Mouse (Mus musculus) frontal cortex, postnatal 14 days (tissue): ENCODE measurements around the gene Gm12117.

Experiments used
- DNase-seq, 2 experiments: peaks; one replicate each; pipeline ENCODE4 v3.0.0; 2022; ENCODE audit warnings: low spot score in 2 of 2

Gm12117 gene

DNA sequence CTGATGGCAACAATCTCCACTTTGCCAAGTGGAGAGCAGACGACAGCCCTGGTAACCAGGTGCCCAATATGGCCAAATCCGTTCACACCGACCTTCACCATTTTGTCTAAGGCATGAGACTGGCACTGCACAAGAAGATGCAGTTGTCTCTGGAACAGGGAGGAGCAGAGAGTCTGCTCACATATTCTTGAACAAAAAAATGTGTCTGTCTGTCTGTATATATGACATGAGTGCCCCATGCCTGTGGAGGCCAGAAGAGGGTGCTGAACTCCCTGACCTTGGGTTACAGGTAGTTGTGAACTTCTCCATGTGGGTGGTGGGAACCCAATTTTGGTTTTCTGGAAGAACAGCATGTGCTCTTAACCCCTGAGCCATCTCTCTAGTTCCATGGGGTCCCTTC lies at the start of gene Gm12117:
Gene Gm12117, minus strand, starts transcription at position 101 of the 400 bp plus-strand sequence.
- no peak for DNase-seq

DNA sequence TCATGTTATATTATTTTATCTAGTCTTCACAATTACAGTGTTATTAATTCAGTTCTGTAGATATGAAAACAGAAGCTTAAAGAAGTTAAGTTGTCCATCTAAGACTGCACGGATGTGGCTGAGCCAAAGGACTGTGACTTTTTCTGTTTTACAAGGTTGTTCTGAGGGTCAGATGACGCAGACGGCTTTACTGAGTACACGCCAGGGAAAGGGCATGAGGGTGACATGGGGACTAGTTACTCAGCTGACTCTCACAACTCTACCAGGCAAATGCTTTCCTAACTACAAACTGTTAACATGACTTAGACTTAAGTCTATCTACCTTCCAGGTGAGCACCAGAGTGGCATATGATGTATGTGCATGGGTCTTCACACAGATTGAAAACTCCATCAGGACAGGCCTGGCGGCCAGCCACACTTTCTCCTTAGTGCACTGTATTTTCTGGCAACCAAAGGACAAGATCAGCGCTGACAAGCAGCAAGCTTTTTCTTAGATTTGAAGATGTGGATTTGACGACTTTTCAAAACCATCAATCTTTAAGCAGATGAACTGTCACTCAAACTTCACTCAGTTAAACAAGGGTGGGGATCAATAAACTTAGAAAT lies 42.6 kb upstream of the Gm12117 start:
- no peak for DNase-seq

- no peak for DNase-seq
Measured at GRCm38 (mm10) chr11:33309566-33309965, 33.0 kb upstream of the Gm12117 start.

DNA sequence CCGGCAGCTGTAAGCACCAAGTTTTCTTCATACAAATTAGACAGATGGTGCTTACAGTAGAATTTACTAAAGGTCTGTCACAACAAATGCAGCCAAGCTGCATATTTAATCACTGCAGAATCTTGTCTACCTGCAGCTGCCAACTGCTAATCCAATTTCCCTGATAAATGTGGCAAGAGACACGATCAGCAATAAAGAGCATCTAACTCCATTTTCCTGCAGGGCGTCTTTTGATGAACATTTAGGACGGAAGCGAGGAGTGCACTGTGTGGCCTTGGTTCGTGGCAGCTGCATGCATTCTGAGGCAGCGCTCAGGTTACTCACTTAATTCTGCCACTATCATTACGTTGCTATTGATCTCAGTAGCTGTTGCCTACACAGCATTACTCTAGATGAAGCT lies 24.3 kb upstream of the Gm12117 start:
- DNase-seq, result no peak

- no peak for DNase-seq
Measured at GRCm38 (mm10) chr11:33299371-33299770, 22.8 kb upstream of the Gm12117 start.

GRCm38 (mm10) chr11:33297121-33297520 lies 20.6 kb upstream of the Gm12117 start:
- no peak for DNase-seq

DNA sequence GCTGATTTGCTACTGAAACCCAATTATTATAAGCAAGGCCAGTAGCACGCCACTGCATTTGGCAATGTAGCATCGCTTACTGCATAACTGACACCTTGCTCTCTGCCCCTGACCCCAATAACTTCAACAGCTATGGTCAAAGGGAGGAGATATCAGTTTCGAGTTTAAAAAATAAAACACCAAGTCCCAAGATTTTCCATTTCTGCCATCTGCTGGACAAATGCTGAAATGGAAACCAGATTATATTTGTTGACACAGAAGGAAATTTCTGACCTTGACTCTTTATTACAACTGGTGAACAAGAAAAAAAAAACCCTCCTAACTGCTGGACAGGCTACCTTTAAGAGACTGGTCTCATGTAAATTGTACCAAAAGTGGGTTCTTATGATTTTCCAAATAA lies 18.9 kb upstream of the Gm12117 start:
- no peak for DNase-seq

DNA sequence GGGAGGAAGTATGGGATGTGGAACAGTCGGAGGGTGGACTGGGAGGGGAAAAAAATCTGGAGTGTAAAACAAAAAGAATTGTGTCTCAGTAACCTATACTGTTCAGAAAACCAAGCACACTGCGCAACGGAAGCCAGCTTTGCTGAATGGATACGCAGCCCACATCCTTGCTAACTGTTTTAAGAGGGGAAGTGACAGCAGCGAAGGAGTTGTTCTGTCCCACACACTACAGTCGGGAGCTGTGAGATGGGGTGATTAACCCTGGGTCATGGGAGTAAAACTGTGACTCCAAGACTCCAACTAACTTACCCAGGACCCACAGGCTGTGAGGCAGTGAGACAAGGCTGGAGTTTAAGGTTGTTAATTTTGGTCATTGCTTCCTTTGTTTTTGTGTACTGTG lies 17.5 kb upstream of the Gm12117 start:
- no peak for DNase-seq

DNA sequence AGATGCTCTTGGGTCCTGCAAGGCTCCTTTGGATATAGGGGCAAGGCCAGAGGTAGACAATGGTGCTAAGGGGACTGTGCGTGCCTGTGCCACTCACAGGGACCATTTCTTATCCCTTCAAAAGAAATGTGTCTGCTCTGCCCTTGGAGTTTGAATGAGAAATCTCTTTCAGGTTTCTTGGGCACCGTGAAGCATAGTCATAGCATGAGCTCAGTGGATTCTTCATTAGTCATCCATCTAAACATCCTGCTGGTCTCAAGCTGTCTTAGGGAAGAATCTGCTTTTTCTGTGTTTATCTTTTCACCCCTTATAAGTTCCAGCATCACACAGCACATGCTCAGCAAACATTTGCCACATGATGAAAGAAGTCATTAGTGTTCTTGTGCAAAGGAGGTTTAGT lies 2.0 kb upstream of the Gm12117 start:
- no peak for DNase-seq

DNA sequence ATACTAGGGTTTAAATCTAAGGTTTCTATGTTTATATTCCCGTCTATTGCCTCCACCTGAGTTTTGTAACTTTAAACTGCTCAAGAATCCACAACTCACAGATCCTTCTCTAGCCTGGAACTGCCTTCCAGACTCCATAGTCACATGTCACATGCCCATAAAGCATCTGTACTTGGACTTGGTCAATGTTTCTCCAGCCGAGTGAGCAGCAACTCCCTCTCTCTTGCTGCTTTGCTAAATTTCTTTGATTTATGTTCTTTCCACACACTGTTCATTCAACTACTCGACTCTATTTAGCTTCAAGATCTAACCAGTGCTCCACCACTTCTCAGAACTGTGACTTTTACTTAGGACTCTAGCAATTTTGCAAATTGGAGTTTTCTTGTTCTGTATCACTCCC lies 1.7 kb downstream of the Gm12117 start:
- DNase-seq, result no peak

- DNase-seq, result no peak
Measured at GRCm38 (mm10) chr11:33274294-33274693, 2.2 kb downstream of the Gm12117 start.

- no peak for DNase-seq
Measured at GRCm38 (mm10) chr11:33240295-33240694, 36.2 kb downstream of the Gm12117 start.

- no peak for DNase-seq
Measured at GRCm38 (mm10) chr11:33234134-33234533, 42.4 kb downstream of the Gm12117 start.

- DNase-seq, result no peak
Measured at GRCm38 (mm10) chr11:33232056-33232455, 44.5 kb downstream of the Gm12117 start.

DNA sequence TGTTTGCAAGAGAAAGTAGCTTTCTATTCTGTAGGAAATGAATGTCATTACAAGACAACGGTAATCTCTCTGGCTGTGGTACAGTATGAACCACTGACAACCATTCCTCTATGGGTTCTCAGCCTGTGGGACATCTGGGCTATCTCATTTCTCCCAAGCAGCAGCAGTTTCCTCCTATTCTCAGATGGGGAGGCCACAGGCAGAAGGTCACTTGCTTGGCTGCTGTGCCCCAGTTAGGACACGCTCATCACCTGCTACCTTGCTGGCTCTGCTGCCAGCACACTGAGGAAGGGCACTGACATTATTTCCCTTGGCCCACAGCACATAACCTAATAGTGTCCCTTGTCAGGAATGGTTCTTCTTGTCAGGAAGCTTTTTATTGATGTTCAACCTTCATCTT lies 48.4 kb downstream of the Gm12117 start:
- no peak for DNase-seq

DNA sequence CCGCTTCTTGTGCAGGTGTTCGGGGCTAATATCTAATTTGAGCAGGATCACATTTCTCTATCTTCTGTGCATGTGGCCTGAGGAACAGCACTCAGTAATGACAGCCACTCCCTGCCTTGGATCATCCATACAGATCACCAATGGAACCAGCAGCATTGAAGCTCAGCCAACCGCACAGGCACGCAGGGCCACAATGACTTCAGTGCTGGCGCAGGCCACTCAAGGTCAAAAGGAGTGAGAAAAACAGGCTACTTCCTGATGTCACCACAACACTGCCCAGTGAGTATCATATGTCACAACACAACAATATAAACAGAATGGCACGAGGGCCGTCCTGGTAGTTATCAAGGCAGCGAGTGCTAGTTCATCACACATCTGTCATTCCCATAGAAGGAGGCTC lies 50.0 kb downstream of the Gm12117 start:
- no peak for DNase-seq
